Mouse (Mus musculus) left cerebral cortex, postnatal 14 days (tissue): ENCODE data around the gene Ptpn3. TPM values are rescaled to one million over a fixed set of nuclear protein-coding genes. Genes with fewer than 3 reads are reported as not detected.

ENCODE experiments used
- DNase-seq, 2 experiments: peaks; one replicate each; pipeline ENCODE4 v3.0.0; 2021 to 2022; ENCODE audit warnings: low spot score in 2 of 2, mixed read lengths in 1 of 2
- intact Hi-C: fragments of 180-260 bp; cut with DNase I; formaldehyde crosslinking; loops from one replicate; pipeline ENCODE4 v1.15.1; 2025
- total RNA-seq, 2 experiments: library from RNA; stranded (reverse); gene quantifications; 2 replicates each; pipeline ENCODE4 v1.2.3; 2021

Ptpn3 gene
- total RNA-seq, 2 experiments from 2014 or later: 37.9 to 51.9 TPM

GRCm38 (mm10) chr4:57300469-57301409, 898 bp downstream of the Ptpn3 start:
- no peak for DNase-seq
- intact Hi-C loops: no loop called here

- intact Hi-C loops: no loop called here
- DNase-seq: peak; percentile 59 to 63
Measured at GRCm38 (mm10) chr4:57299701-57300468, 1.8 kb downstream of the Ptpn3 start.

- intact Hi-C loops: no loop called here
- peak in 1 of 2 experiments; percentile 27 for DNase-seq
Measured at GRCm38 (mm10) chr4:57299308-57299700, 2.3 kb downstream of the Ptpn3 start.

GRCm38 (mm10) chr4:57298181-57298580, 3.5 kb downstream of the Ptpn3 start:
- no peak for DNase-seq
- intact Hi-C loops: no loop called here

- DNase-seq: no peak
- intact Hi-C loops: no loop called here
Measured at GRCm38 (mm10) chr4:57294971-57295656, 6.5 kb downstream of the Ptpn3 start.

GRCm38 (mm10) chr4:57292670-57293069, 9.0 kb downstream of the Ptpn3 start:
- intact Hi-C loops: no loop called here
- DNase-seq: no peak

- no peak for DNase-seq
- intact Hi-C loops: no loop called here
Measured at GRCm38 (mm10) chr4:57290049-57290448, 11.6 kb downstream of the Ptpn3 start.

GRCm38 (mm10) chr4:57287808-57288207, 13.8 kb downstream of the Ptpn3 start:
- intact Hi-C loops: no loop called here
- DNase-seq: no peak

- intact Hi-C loops: no loop called here
- no peak for DNase-seq
Measured at GRCm38 (mm10) chr4:57285251-57285650, 16.4 kb downstream of the Ptpn3 start.

- DNase-seq: no peak
- intact Hi-C loops: no loop called here
Measured at GRCm38 (mm10) chr4:57283189-57283588, 18.4 kb downstream of the Ptpn3 start.

GRCm38 (mm10) chr4:57282630-57283029, 19.0 kb downstream of the Ptpn3 start:
- intact Hi-C loops: no loop called here

GRCm38 (mm10) chr4:57282179-57282578, 19.5 kb downstream of the Ptpn3 start:
- no peak for DNase-seq
- intact Hi-C loops: no loop called here

More at GRCm38 (mm10) chr4:57282630-57283029, 19.0 kb downstream of the Ptpn3 start:
- DNase-seq: no peak

- intact Hi-C loops: no loop called here
Measured at GRCm38 (mm10) chr4:57280888-57281287, 20.7 kb downstream of the Ptpn3 start.

GRCm38 (mm10) chr4:57279229-57279628, 22.4 kb downstream of the Ptpn3 start:
- intact Hi-C loops: loop anchor here (10.0 kb wide), 1 partner anchor 264 kb away; no protein-coding TSS in a partner anchor
- no peak for DNase-seq

More at GRCm38 (mm10) chr4:57280888-57281287, 20.7 kb downstream of the Ptpn3 start:
- no peak for DNase-seq

- intact Hi-C loops: loop anchor here (10.0 kb wide), 1 partner anchor 264 kb away; no protein-coding TSS in a partner anchor
- DNase-seq: no peak
Measured at GRCm38 (mm10) chr4:57278812-57279211, 22.8 kb downstream of the Ptpn3 start.

- no peak for DNase-seq
- intact Hi-C loops: loop anchor here (10.0 kb wide), 1 partner anchor 263 kb away; no protein-coding TSS in a partner anchor
Measured at GRCm38 (mm10) chr4:57277671-57278070, 24.0 kb downstream of the Ptpn3 start.

GRCm38 (mm10) chr4:57275116-57275743, 26.4 kb downstream of the Ptpn3 start:
- peak; percentile 66 to 67 for DNase-seq
- intact Hi-C loops: loop anchor here (10.0 kb wide), 1 partner anchor 260 kb away; no protein-coding TSS in a partner anchor

- DNase-seq: no peak
- intact Hi-C loops: loop anchor here (2.0 to 10.0 kb wide), 2 partner anchors 205 to 259 kb away; no protein-coding TSS in a partner anchor
Measured at GRCm38 (mm10) chr4:57273532-57274502, 27.8 kb downstream of the Ptpn3 start.
